Mouse (Mus musculus): ENCODE measurements around the gene Abhd14b. TPM values are rescaled to one million over a fixed set of nuclear protein-coding genes. Genes with fewer than 3 reads are reported as not detected.

Gene Abhd14b
- polyA plus RNA-seq, 1 experiment from 2014 or later, result 11.0 TPM

GRCm38 (mm10) chr9:106416826-106417225 lies 30.4 kb upstream of the Abhd14b start:
- no peak overlapping the region for H3K4me2 ChIP-seq
- H3K9me3 ChIP-seq (ENCODE audit: low read depth, low read length), result no peaks in the 10 kb centered on the region
- no peaks in the 10 kb centered on the region for H3K36me3 ChIP-seq (ENCODE audit: insufficient read depth)
- H3K27me3 ChIP-seq (ENCODE audit: insufficient read depth, low read length), result no peaks in the 10 kb centered on the region
- ATAC-seq (ENCODE audit: insufficient read depth) (no peak), DNase-seq (no peak)
- peaks cover 15% of the 10 kb centered on the region for H3K4me1 ChIP-seq (ENCODE audit: insufficient read depth)
- WGBS, result 77% methylated on average over 6 of the region's 6 CpGs
- no peak for TF ChIP-seq CTCF (IDR thresholded peaks at IDR 0.05; ENCODE audit: low read depth)
- no peak overlapping the region for H3K27ac ChIP-seq (ENCODE audit: low read depth)
- H3K9ac ChIP-seq, result no peak overlapping the region
- no peak overlapping the region for H3K4me3 ChIP-seq (ENCODE audit: low read depth, low read length)

- 14% methylated on average over 29 of the region's 29 CpGs for WGBS
- DNase-seq, result peak; percentile 94
- no peaks in the 10 kb centered on the region for H3K36me3 ChIP-seq (ENCODE audit: insufficient read depth)
- peak overlapping the region; percentile 31 for H3K4me3 ChIP-seq (ENCODE audit: low read depth, low read length)
- peak overlapping the region; percentile 46; the same call in 1 of the 2 replicates for H3K27ac ChIP-seq (ENCODE audit: low read depth)
- H3K9ac ChIP-seq, result peak overlapping the region; percentile 18; the same call in 1 of the 2 replicates
- TF ChIP-seq CTCF (IDR thresholded peaks at IDR 0.05; ENCODE audit: low read depth), result peak; percentile 57
- no peaks in the 10 kb centered on the region for H3K27me3 ChIP-seq (ENCODE audit: insufficient read depth, low read length)
- peak; percentile 74 for ATAC-seq (ENCODE audit: insufficient read depth)
- H3K4me1 ChIP-seq (ENCODE audit: insufficient read depth), result peaks cover 15% of the 10 kb centered on the region
- H3K4me2 ChIP-seq, result peak overlapping the region; percentile 70
- H3K9me3 ChIP-seq (ENCODE audit: low read depth, low read length), result no peaks in the 10 kb centered on the region
These were observed 29.2 kb upstream of the Abhd14b start for GRCm38 (mm10) chr9:106417841-106418625.

- no peak overlapping the region for H3K27ac ChIP-seq (ENCODE audit: low read depth)
These were observed 26.7 kb upstream of the Abhd14b start for GRCm38 (mm10) chr9:106420608-106421007.

GRCm38 (mm10) chr9:106421033-106421864 lies 26.0 kb upstream of the Abhd14b start:
- 9% methylated on average over 18 of the region's 18 CpGs for WGBS
- Histone ChIP-seq H3K9me3 (ENCODE audit: low read depth, low read length) (no peaks in the 10 kb centered on the region), H3K9ac (no peak overlapping the region), H3K4me2 (peak overlapping the region; percentile 51), H3K27me3 (ENCODE audit: insufficient read depth, low read length) (no peaks in the 10 kb centered on the region), H3K4me3 (ENCODE audit: low read depth, low read length) (no peak overlapping the region), H3K36me3 (ENCODE audit: insufficient read depth) (no peaks in the 10 kb centered on the region), H3K4me1 (ENCODE audit: insufficient read depth) (peaks cover 15% of the 10 kb centered on the region), H3K27ac (ENCODE audit: low read depth) (no peak overlapping the region)
- no peak for TF ChIP-seq CTCF (IDR thresholded peaks at IDR 0.05; ENCODE audit: low read depth)
- peak; percentile 29; the same call in 1 of the 2 replicates for ATAC-seq (ENCODE audit: insufficient read depth)
- no peak for DNase-seq

More at GRCm38 (mm10) chr9:106420608-106421007, 26.7 kb upstream of the Abhd14b start:
- no peaks in the 10 kb centered on the region for H3K27me3 ChIP-seq (ENCODE audit: insufficient read depth, low read length)
- H3K4me3 ChIP-seq (ENCODE audit: low read depth, low read length), result no peak overlapping the region
- no peak for TF ChIP-seq CTCF (IDR thresholded peaks at IDR 0.05; ENCODE audit: low read depth)
- DNase-seq (no peak), ATAC-seq (ENCODE audit: insufficient read depth) (no peak)
- peaks cover 15% of the 10 kb centered on the region for H3K4me1 ChIP-seq (ENCODE audit: insufficient read depth)
- no peaks in the 10 kb centered on the region for H3K36me3 ChIP-seq (ENCODE audit: insufficient read depth)
- H3K9me3 ChIP-seq (ENCODE audit: low read depth, low read length), result no peaks in the 10 kb centered on the region
- no peak overlapping the region; the same call in 1 of the 2 replicates for H3K4me2 ChIP-seq
- 0 out of 2 replicates have a peak overlapping the region, but pooled peaks have one; percentile 2 for H3K9ac ChIP-seq
- WGBS, result 12% methylated on average over 2 of the region's 2 CpGs

GRCm38 (mm10) chr9:106421865-106422160 lies 25.4 kb upstream of the Abhd14b start:
- TF ChIP-seq CTCF (IDR thresholded peaks at IDR 0.05; ENCODE audit: low read depth), result peak; percentile 98
- peaks cover 15% of the 10 kb centered on the region for H3K4me1 ChIP-seq (ENCODE audit: insufficient read depth)
- ATAC-seq (ENCODE audit: insufficient read depth) (peak; percentile 74), DNase-seq (peak; percentile 97)
- 0% methylated on average over 3 of the region's 3 CpGs for whole genome bisulfite sequencing
- H3K4me2 ChIP-seq, result peak overlapping the region; percentile 51
- H3K27me3 ChIP-seq (ENCODE audit: insufficient read depth, low read length), result no peaks in the 10 kb centered on the region
- H3K27ac ChIP-seq (ENCODE audit: low read depth), result no peak overlapping the region
- H3K9ac ChIP-seq, result no peak overlapping the region
- H3K36me3 ChIP-seq (ENCODE audit: insufficient read depth), result no peaks in the 10 kb centered on the region
- no peaks in the 10 kb centered on the region for H3K9me3 ChIP-seq (ENCODE audit: low read depth, low read length)
- H3K4me3 ChIP-seq (ENCODE audit: low read depth, low read length), result no peak overlapping the region

GRCm38 (mm10) chr9:106428719-106429220 lies 18.5 kb upstream of the Abhd14b start:
- 11% methylated on average over 11 of the region's 11 CpGs for WGBS
- Histone ChIP-seq H3K4me3 (ENCODE audit: low read depth, low read length) (peak overlapping the region; percentile 87), H3K9ac (peak overlapping the region; percentile 66), H3K9me3 (ENCODE audit: low read depth, low read length) (no peaks in the 10 kb centered on the region), H3K36me3 (ENCODE audit: insufficient read depth) (peaks cover 33% of the 10 kb centered on the region), H3K4me1 (ENCODE audit: insufficient read depth) (0 out of 2 replicates have a peak, but pooled peaks cover 3% of the 10 kb centered on the region), H3K27me3 (ENCODE audit: insufficient read depth, low read length) (no peaks in the 10 kb centered on the region), H3K27ac (ENCODE audit: low read depth) (peak overlapping the region; percentile 98), H3K4me2 (peak overlapping the region; percentile 86)
- no peak; the same call in 1 of the 2 replicates for TF ChIP-seq CTCF (IDR thresholded peaks at IDR 0.05; ENCODE audit: low read depth)
- DNase-seq, result peak; percentile 34
- ATAC-seq (ENCODE audit: insufficient read depth), result peak; percentile 60
